Mouse (Mus musculus) MN1 (cell line): ENCODE measurements at regions not wholly inside any gene's neighbourhood (a gene's known extent, or its start where the extent isn't known, plus 50 kb on each side); places are given as distances from the start of the nearest gene placed in this dataset.

ENCODE experiments used
- DNase-seq: peaks from one replicate; pipeline ENCODE4 v3.0.0-alpha.2; 2016; ENCODE audit warnings: low spot score

GRCm38 (mm10) chr6:91573487-91573886, 57.8 kb downstream of the Lsm3 start:
- no peak for DNase-seq

GRCm38 (mm10) chr6:91574414-91574813, 58.7 kb downstream of the Lsm3 start:
- DNase-seq = no peak

- peak; percentile 73 for DNase-seq
These were observed 60.1 kb downstream of the Lsm3 start for GRCm38 (mm10) chr6:91575662-91576364.

- peak; percentile 55 for DNase-seq
These were observed 61.2 kb downstream of the Lsm3 start for GRCm38 (mm10) chr6:91576906-91577305.

GRCm38 (mm10) chr6:91579666-91580065, 63.9 kb downstream of the Lsm3 start:
- no peak for DNase-seq

GRCm38 (mm10) chr6:91580607-91581006, 64.9 kb downstream of the Lsm3 start:
- DNase-seq = no peak

- no peak for DNase-seq
These were observed 66.6 kb downstream of the Lsm3 start for GRCm38 (mm10) chr6:91582338-91582737.

GRCm38 (mm10) chr6:91583346-91583745, 67.6 kb downstream of the Lsm3 start:
- no peak for DNase-seq

- DNase-seq = no peak
These were observed 69.8 kb downstream of the Lsm3 start for GRCm38 (mm10) chr6:91585543-91585942.

- no peak for DNase-seq
These were observed 73.5 kb downstream of the Lsm3 start for GRCm38 (mm10) chr6:91589181-91589580.

- no peak for DNase-seq
These were observed 74.7 kb downstream of the Lsm3 start for GRCm38 (mm10) chr6:91590395-91590794.

- DNase-seq = no peak
These were observed 75.3 kb downstream of the Lsm3 start for GRCm38 (mm10) chr6:91590806-91591571.

- DNase-seq = no peak
These were observed 76.9 kb downstream of the Lsm3 start for GRCm38 (mm10) chr6:91592651-91593050.

GRCm38 (mm10) chr6:91598942-91599341, 83.2 kb downstream of the Lsm3 start:
- peak; percentile 93 for DNase-seq

- DNase-seq = no peak
These were observed 83.7 kb upstream of the Slc6a6 start for GRCm38 (mm10) chr6:91600116-91600515.

- no peak for DNase-seq
These were observed 77.1 kb upstream of the Slc6a6 start for GRCm38 (mm10) chr6:91606634-91607215.

- no peak for DNase-seq
These were observed 76.1 kb upstream of the Slc6a6 start for GRCm38 (mm10) chr6:91607613-91608272.

- no peak for DNase-seq
These were observed 74.2 kb upstream of the Slc6a6 start for GRCm38 (mm10) chr6:91609671-91610070.

GRCm38 (mm10) chr6:91615022-91615421, 68.8 kb upstream of the Slc6a6 start:
- no peak for DNase-seq

- no peak for DNase-seq
These were observed 67.3 kb upstream of the Slc6a6 start for GRCm38 (mm10) chr6:91616541-91616940.

GRCm38 (mm10) chr6:91617031-91617596, 66.7 kb upstream of the Slc6a6 start:
- DNase-seq = peak; percentile 85

GRCm38 (mm10) chr6:91617685-91618084, 66.2 kb upstream of the Slc6a6 start:
- DNase-seq = no peak
